ENCODE assay signal across 1 mouse cellular context in the genomic region with DNA sequence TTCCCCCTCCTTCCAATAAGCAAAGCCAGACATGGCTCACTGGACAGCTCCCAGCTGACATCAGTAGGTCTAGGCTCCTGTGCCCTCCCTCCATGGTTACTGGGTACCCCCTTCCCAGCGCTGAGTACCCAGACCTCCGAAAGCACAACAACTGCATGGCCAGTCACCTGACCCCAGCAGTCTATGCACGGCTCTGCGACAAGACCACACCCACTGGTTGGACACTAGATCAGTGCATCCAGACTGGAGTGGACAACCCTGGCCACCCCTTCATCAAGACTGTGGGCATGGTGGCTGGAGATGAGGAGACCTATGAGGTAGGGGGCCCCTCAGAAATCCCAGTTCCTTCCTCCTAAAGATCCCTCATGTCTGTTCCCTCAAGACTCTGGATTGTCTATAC.
TF ChIP-seq lines count a peak whose summit lies in the region.

No protein-coding gene starts in this region.

TF ChIP-seq in myocyte, 11 proteins besides CTCF, POLR2A, EP300 and RAD21:
- TF ChIP-seq POLR2AphosphoS2 (IDR thresholded peaks at IDR 0.05; ENCODE audit: insufficient read length, low read depth) (no peak), REST (IDR thresholded peaks at IDR 0.05; ENCODE audit: insufficient read depth, insufficient read length) (peak; percentile 52)
